Mouse (Mus musculus) kidney, embryonic 15.5 days (tissue): ENCODE measurements around the gene Bax. TPM values are rescaled to one million over a fixed set of nuclear protein-coding genes. Genes with fewer than 3 reads are reported as not detected.
"Not testable (repeated sequence)": the region's sequence is repeated elsewhere in the genome, so short reads cannot be mapped to it uniquely, and the experiment has no call there.

ENCODE experiments used
- ATAC-seq: fragments of 200-750 bp; cut with Nextera tagmentation; replicated peaks from 2 replicates; pipeline ENCODE4 v1.8.0; 2017; ENCODE audit warnings: moderate TSS enrichment; ENCODE audit not compliant: low FRiP score
- H3K27ac ChIP-seq: fragments of 300-500 bp; sonication (generic); 2 replicates; pipeline ENCODE4 v1.5.1; 2015; ENCODE audit warnings: mild to moderate bottlenecking, inconsistent platforms
- H3K27me3 ChIP-seq: fragments of 300-500 bp; sonication (generic); 2 replicates; pipeline ENCODE4 v1.6.1; 2015; ENCODE audit warnings: inconsistent platforms
- H3K36me3 ChIP-seq: fragments of 300-500 bp; sonication (generic); 2 replicates; pipeline ENCODE4 v1.6.1; 2015; ENCODE audit warnings: inconsistent platforms
- H3K4me1 ChIP-seq: fragments of 300-500 bp; sonication (generic); 2 replicates; pipeline ENCODE4 v1.6.1; 2015; ENCODE audit warnings: inconsistent platforms
- H3K4me2 ChIP-seq: fragments of 300-500 bp; sonication (generic); 2 replicates; pipeline ENCODE4 v1.6.1; 2015; ENCODE audit warnings: moderate library complexity, mild to moderate bottlenecking, inconsistent platforms
- H3K4me3 ChIP-seq: fragments of 300-500 bp; sonication (generic); replicated peaks from 2 replicates; pipeline ENCODE4 v1.5.1; 2015; ENCODE audit warnings: mild to moderate bottlenecking, inconsistent platforms
- H3K9ac ChIP-seq: fragments of 300-500 bp; sonication (generic); 2 replicates; pipeline ENCODE4 v1.6.1; 2015; ENCODE audit warnings: mild to moderate bottlenecking, inconsistent platforms
- H3K9me3 ChIP-seq: fragments of 300-500 bp; sonication (generic); replicated peaks from 2 replicates; pipeline ENCODE4 v1.6.1; 2016; ENCODE audit warnings: inconsistent platforms
- WGBS: fragments of 180-500 bp; shearing (Covaris S2); methylation state at CpG from one replicate; pipeline ENCODE4 v1.1.7; 2015; ENCODE audit warnings: mixed read lengths; 5-methylcytosine and 5-hydroxymethylcytosine counted together
- polyA plus RNA-seq: library from polyadenylated mRNA; unstranded; fragments of >200 nt; fragmentation: Nextera tagmentation; extraction: Ambion mirVana; gene quantifications from 2 replicates; pipeline ENCODE4 v1.2.1, GENCODE M21; 2015

Gene Bax
- polyA plus RNA-seq, 1 experiment from 2014 or later, result 195 TPM

- Histone ChIP-seq H3K4me1 (peaks cover 52% of the 10 kb centered on the region), H3K4me2 (peak overlapping the region; percentile 60), H3K27ac (peak overlapping the region; percentile 94), H3K9ac (peak overlapping the region; percentile 6; the same call in 1 of the 2 replicates), H3K9me3 (no peaks in the 10 kb centered on the region), H3K27me3 (no peaks in the 10 kb centered on the region), H3K36me3 (peaks cover 59% of the 10 kb centered on the region), H3K4me3 (peak overlapping the region; percentile 68)
- whole genome bisulfite sequencing, result 12% methylated on average over 13 of the region's 13 CpGs
- peak; percentile 44 for ATAC-seq
Measured at GRCm38 (mm10) chr7:45460860-45461314, 5.8 kb downstream of the Bax start.

GRCm38 (mm10) chr7:45460377-45460776 lies 6.3 kb downstream of the Bax start:
- WGBS, result 65% methylated on average over 7 of the region's 7 CpGs
- no peak for ATAC-seq

DNA sequence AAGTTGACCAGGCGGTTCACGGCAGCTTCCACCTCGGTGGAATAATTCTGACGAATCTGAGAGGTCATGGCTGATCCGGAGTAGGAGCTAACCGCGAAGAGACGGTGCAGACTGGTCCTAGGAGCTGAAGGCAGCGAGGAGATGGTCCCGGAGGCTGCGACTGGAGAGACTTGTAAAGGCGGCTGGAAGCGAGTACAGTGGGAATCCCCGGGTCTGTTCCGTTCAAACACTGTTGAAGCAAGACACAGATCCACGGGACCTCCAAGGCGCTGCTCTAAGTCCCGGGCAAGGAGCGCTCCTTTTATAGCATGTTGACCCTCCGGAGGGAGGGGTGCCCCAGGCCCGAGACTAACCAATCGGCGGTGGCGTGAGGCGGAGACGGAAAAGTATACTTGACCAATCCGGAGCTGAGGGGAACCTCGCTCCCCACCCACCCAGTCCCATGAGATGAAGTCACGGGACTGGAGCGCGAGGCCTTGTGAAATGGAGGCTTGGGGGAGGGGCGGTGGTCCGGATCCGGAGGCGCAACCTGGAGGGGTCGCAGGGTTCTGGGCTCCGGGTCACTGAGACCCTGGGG lies 7.0 kb downstream of the Bax start, which contains the start of gene Ftl1:
Gene Ftl1, minus strand, starts transcription at position 321 of the 577 bp plus-strand sequence.
- WGBS, result under 1% methylated on average over 36 of the region's 37 CpGs
- H3K4me2 ChIP-seq, result peak within 1 kb of the TSS; percentile 69
- H3K4me3 ChIP-seq, result peak within 1 kb of the TSS; percentile 68
- peak within 1 kb of the TSS; percentile 94 for H3K27ac ChIP-seq
- H3K9me3 ChIP-seq, H3K27me3 ChIP-seq: not testable (repeated sequence)
- H3K9ac ChIP-seq, result peak within 1 kb of the TSS; percentile 64
- peaks cover 62% of the 10 kb centered on the region for H3K36me3 ChIP-seq
- peaks cover 41% of the 10 kb centered on the region for H3K4me1 ChIP-seq
- ATAC-seq, result peak; percentile 96

More at GRCm38 (mm10) chr7:45460377-45460776, 6.3 kb downstream of the Bax start:
- Histone ChIP-seq H3K4me2 (peak overlapping the region; percentile 60), H3K4me3 (peak overlapping the region; percentile 68), H3K4me1 (peaks cover 47% of the 10 kb centered on the region), H3K9me3 (no peaks in the 10 kb centered on the region), H3K27me3 (no peaks in the 10 kb centered on the region), H3K36me3 (peaks cover 62% of the 10 kb centered on the region), H3K9ac (peak overlapping the region; percentile 39; the same call in 1 of the 2 replicates), H3K27ac (peak overlapping the region; percentile 94)

DNA sequence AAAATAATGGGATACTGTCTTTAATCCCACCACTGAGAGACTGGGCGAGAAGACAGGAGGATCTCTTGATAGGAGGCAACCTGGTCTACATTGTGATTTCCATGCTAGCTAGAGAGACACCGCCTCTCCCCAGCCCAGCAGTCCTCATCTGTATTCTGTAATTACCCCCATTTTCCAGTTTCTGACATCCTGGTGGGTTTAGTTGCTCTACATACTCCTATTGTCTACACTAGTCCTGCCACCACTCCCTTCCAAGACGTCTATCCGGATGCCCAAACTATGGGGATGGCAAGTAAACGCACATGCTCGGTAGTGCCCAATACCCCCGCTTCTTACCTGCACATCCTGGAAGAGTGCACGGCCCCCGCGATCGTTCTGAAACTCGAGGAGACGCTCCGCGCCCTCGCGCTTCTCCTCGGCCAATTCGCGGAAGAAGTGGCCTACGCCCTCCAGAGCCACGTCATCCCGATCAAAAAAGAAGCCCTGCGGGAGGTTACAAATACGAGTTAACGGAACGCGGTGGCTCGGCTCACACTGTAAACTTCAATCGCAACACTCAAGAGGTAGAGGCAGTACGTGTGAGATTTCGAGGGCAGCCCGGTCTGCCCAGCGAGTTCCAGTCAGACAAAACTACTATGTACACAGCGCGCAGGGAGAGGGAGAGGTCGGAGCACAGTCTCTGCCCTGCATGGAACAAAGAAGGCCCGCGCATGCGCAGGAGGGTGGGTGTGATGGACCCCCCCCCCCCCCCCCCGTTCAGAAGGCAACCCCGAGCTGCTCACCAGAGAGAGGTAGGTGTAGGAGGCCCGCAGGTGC lies 7.7 kb downstream of the Bax start:
- WGBS, result under 1% methylated on average over 43 of the region's 43 CpGs
- H3K36me3 ChIP-seq, result peaks cover 63% of the 10 kb centered on the region
- peak; percentile 68 for ATAC-seq

GRCm38 (mm10) chr7:45457204-45458060 lies 9.3 kb downstream of the Bax start:
- Histone ChIP-seq H3K9ac (peak overlapping the region; percentile 64), H3K4me3 (peak overlapping the region; percentile 68)

More for the DNA sequence above, 7.7 kb downstream of the Bax start:
- Histone ChIP-seq H3K4me1 (peaks cover 41% of the 10 kb centered on the region), H3K27me3 (no peaks in the 10 kb centered on the region), H3K4me3 (peak overlapping the region; percentile 68), H3K9me3 (no peaks in the 10 kb centered on the region), H3K4me2 (peak overlapping the region; percentile 69), H3K9ac (peak overlapping the region; percentile 64), H3K27ac (peak overlapping the region; percentile 94)

GRCm38 (mm10) chr7:45456721-45457203 lies 9.9 kb downstream of the Bax start:
- ATAC-seq, result no peak
- no peak overlapping the region for H3K9ac ChIP-seq
- H3K9me3 ChIP-seq, result no peaks in the 10 kb centered on the region
- 53% methylated on average over 9 of the region's 9 CpGs for WGBS
- no peaks in the 10 kb centered on the region for H3K27me3 ChIP-seq
- H3K4me2 ChIP-seq, result peak overlapping the region; percentile 69
- peak overlapping the region; percentile 68; the same call in 1 of the 2 replicates for H3K4me3 ChIP-seq
- peak overlapping the region; percentile 52 for H3K27ac ChIP-seq
- peaks cover 38% of the 10 kb centered on the region for H3K4me1 ChIP-seq
- peaks cover 62% of the 10 kb centered on the region for H3K36me3 ChIP-seq

More at GRCm38 (mm10) chr7:45457204-45458060, 9.3 kb downstream of the Bax start:
- peaks cover 41% of the 10 kb centered on the region for H3K4me1 ChIP-seq
- ATAC-seq, result no peak
- peaks cover 62% of the 10 kb centered on the region for H3K36me3 ChIP-seq
- H3K27me3 ChIP-seq, result no peaks in the 10 kb centered on the region
- peak overlapping the region; percentile 69 for H3K4me2 ChIP-seq
- 56% methylated on average over 10 of the region's 10 CpGs for WGBS
- peak overlapping the region; percentile 52 for H3K27ac ChIP-seq
- no peaks in the 10 kb centered on the region for H3K9me3 ChIP-seq

DNA sequence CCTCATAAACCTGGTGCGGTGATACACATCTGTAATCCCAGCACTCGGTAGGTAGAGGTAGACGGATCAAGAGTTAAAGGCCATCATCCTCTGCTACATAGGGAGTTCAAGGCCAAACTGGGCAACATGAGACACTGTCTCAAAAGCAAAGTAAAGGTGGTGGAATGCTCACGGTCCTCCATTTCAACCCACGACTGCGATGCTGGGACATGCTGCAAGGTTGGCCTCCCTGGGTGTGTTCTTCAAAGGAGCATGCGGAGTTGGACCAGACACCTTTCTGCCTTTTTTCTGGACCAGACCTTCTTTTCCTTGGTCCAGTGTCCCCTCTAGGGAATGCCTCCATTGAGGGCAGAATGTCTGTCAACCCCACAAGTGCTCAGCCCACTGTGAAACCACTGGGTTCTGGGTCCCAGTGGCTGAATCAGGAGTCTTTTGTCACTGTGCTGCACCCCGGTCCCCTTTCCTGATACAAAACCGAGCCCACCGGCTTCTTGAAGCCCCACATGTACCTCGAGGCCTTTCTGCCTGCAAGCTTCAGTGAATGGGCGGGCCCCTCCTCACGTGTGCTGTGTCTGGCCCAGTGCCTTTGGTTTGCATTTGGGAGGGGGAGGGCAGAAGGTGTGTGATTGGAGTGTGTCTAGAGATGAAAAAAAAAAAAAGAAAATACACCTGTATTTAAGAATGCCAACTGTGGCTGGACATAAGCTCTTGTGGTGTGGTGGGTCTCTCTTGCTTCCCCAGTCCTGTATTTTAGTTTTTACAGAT lies 10.6 kb downstream of the Bax start:
- Histone ChIP-seq H3K9me3 (no peaks in the 10 kb centered on the region), H3K27me3 (no peaks in the 10 kb centered on the region), H3K4me1 (peaks cover 37% of the 10 kb centered on the region), H3K27ac (peak overlapping the region; percentile 52; the same call in 1 of the 2 replicates), H3K36me3 (peaks cover 61% of the 10 kb centered on the region), H3K9ac (no peak overlapping the region), H3K4me3 (no peak overlapping the region), H3K4me2 (no peak overlapping the region)
- 75% methylated on average over 13 of the region's 13 CpGs for WGBS
- ATAC-seq, result no peak

DNA sequence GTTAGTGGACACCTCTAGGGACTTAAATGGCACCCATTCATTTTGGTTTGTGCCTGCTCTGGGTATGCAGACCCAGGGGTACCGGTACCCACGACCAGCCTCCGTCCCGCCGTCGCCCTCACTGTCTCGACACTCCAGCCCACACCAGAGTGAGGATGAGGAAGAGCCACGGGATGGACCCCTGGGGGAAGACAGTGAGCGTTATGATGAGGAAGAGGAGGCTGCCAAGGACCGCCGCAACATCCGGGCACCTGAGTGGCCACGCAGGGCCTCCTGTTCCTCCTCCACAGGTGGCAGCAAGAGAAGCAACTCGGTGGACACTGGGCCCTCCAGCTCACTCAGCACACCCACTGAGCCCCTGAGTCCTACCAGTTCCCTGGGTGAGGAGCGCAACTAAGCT lies 11.7 kb downstream of the Bax start:
- WGBS, result 91% methylated on average over 15 of the region's 15 CpGs
- Histone ChIP-seq H3K9me3 (no peaks in the 10 kb centered on the region), H3K4me1 (peaks cover 25% of the 10 kb centered on the region), H3K4me3 (no peak overlapping the region), H3K27me3 (no peaks in the 10 kb centered on the region), H3K4me2 (no peak overlapping the region), H3K9ac (no peak overlapping the region), H3K36me3 (peaks cover 66% of the 10 kb centered on the region), H3K27ac (no peak overlapping the region)
- ATAC-seq, result no peak

GRCm38 (mm10) chr7:45451344-45451982 lies 15.2 kb downstream of the Bax start:
- Histone ChIP-seq H3K9ac (no peak overlapping the region), H3K9me3 (no peaks in the 10 kb centered on the region), H3K27me3 (no peaks in the 10 kb centered on the region), H3K36me3 (peaks cover 68% of the 10 kb centered on the region), H3K4me1 (peaks cover 10% of the 10 kb centered on the region), H3K4me2 (no peak overlapping the region), H3K27ac (no peak overlapping the region), H3K4me3 (no peak overlapping the region)
- 0 out of 2 replicates have a peak, but pooled peaks have one; percentile 46 for ATAC-seq
- WGBS, result 55% methylated on average over 23 of the region's 23 CpGs

DNA sequence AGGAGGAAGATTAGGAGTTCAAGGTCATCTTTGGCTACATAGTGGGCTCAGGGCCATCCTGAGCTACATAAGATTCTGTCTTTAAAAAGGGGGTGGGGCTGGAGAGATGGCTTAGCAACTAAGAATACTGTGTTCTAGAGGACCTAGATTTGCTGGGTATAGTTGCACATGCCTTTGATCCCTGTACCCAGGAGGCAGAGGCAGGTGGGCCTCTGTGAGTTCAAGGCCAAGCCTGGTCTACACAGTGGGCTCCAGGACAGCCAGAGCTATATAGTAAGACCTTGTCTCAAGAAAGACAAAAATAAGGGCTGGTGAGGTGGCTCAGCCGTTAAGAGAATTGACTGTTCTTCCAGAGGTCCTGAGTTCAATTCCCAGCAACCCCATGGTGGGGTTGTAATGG lies 16.7 kb downstream of the Bax start:
- no peak overlapping the region for H3K4me3 ChIP-seq
- H3K36me3 ChIP-seq, result peaks cover 67% of the 10 kb centered on the region
- H3K4me2 ChIP-seq, result no peak overlapping the region
- no peak overlapping the region for H3K27ac ChIP-seq
- peaks cover 10% of the 10 kb centered on the region; the same call in 1 of the 2 replicates for H3K4me1 ChIP-seq
- H3K27me3 ChIP-seq, result no peaks in the 10 kb centered on the region
- H3K9ac ChIP-seq, result no peak overlapping the region
- 94% methylated on average over 1 of the region's 1 CpGs for WGBS
- no peaks in the 10 kb centered on the region for H3K9me3 ChIP-seq
- no peak for ATAC-seq
